Mouse (Mus musculus) liver, embryonic 16.5 days (tissue): ENCODE measurements around the gene Klk1b9. TPM values are rescaled to one million over a fixed set of nuclear protein-coding genes. Genes with fewer than 3 reads are reported as not detected.
"Not testable (repeated sequence)": the region's sequence is repeated elsewhere in the genome, so short reads cannot be mapped to it uniquely, and the experiment has no call there.

Experiments
- ATAC-seq: fragments of 200-750 bp; cut with Nextera tagmentation; 2 replicates; pipeline ENCODE4 v1.8.0; 2017; ENCODE audit warnings: low read depth, mild to moderate bottlenecking, moderate number of reproducible peaks, moderate library complexity
- H3K27ac ChIP-seq: fragments of 300-500 bp; sonication (generic); 2 replicates; pipeline ENCODE4 v1.5.1; 2014; ENCODE audit warnings: mild to moderate bottlenecking, low read length
- H3K27me3 ChIP-seq: fragments of 300-500 bp; sonication (generic); 2 replicates; pipeline ENCODE4 v1.6.1; 2014; ENCODE audit warnings: low read depth, low read length, mixed read lengths; ENCODE audit not compliant: control insufficient read depth, insufficient read depth
- H3K36me3 ChIP-seq: fragments of 300-500 bp; sonication (generic); 2 replicates; pipeline ENCODE4 v1.6.1; 2014; ENCODE audit warnings: mild to moderate bottlenecking; ENCODE audit not compliant: control insufficient read depth, insufficient read depth
- H3K4me1 ChIP-seq: fragments of 300-500 bp; sonication (generic); 2 replicates; pipeline ENCODE4 v1.6.1; 2014; ENCODE audit warnings: low read depth, low read length, mixed read lengths; ENCODE audit not compliant: control insufficient read depth
- H3K4me2 ChIP-seq: fragments of 300-500 bp; sonication (generic); 2 replicates; pipeline ENCODE4 v1.6.1; 2014; ENCODE audit warnings: low read depth, low read length, mixed read lengths
- H3K4me3 ChIP-seq: fragments of 300-500 bp; sonication (generic); 2 replicates; pipeline ENCODE4 v1.5.1; 2014; ENCODE audit warnings: low read depth, mild to moderate bottlenecking, low read length
- H3K9ac ChIP-seq: fragments of 300-500 bp; sonication (generic); 2 replicates; pipeline ENCODE4 v1.6.1; 2014; ENCODE audit warnings: low read depth, low read length
- H3K9me3 ChIP-seq: fragments of 300-500 bp; sonication (generic); replicated peaks from 2 replicates; pipeline ENCODE4 v1.6.1; 2016; ENCODE audit warnings: low read length; ENCODE audit not compliant: control insufficient read depth
- WGBS: fragments of 180-500 bp; shearing (Covaris S2); extraction: QIAGEN DNeasy Blood & Tissue Kit; methylation state at CpG from one replicate; pipeline ENCODE4 v1.1.7; 2014; ENCODE audit not compliant: insufficient replicate concordance; 5-methylcytosine and 5-hydroxymethylcytosine counted together
- polyA plus RNA-seq: library from polyadenylated mRNA; unstranded; fragments of >200 nt; fragmentation: Nextera tagmentation; extraction: Ambion mirVana; gene quantifications from 2 replicates; pipeline ENCODE4 v1.2.1, GENCODE M21; 2015

Klk1b9 gene
- not detected in 2 replicates for polyA plus RNA-seq

DNA sequence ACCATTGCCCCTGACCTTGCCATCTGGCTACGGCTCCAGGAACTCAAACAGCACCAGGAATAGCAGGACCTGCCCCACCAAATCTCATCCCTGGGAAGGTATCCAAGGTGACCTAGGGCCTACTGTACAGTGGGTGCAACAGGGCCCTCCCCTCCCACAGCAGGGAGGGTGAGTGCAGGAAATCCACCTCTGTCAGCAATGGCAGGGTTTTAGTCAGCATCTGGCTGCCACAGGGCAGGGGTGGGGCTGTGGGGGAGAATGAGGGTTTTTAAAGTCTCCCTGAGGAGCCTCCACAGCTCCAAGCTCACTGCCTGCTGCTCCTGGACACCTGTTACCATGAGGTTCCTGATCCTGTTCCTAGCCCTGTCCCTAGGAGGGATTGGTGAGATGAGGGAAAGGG, at the start of gene Klk1b9:
Gene Klk1b9, plus strand, starts transcription at position 301 of the 400 bp plus-strand sequence.
- 50% methylated on average over 1 of the region's 1 CpGs for WGBS
- not testable (repeated sequence) for H3K9me3 ChIP-seq, ATAC-seq, H3K27me3 ChIP-seq, H3K4me2 ChIP-seq, H3K9ac ChIP-seq, H3K36me3 ChIP-seq, H3K4me1 ChIP-seq, H3K4me3 ChIP-seq, H3K27ac ChIP-seq

DNA sequence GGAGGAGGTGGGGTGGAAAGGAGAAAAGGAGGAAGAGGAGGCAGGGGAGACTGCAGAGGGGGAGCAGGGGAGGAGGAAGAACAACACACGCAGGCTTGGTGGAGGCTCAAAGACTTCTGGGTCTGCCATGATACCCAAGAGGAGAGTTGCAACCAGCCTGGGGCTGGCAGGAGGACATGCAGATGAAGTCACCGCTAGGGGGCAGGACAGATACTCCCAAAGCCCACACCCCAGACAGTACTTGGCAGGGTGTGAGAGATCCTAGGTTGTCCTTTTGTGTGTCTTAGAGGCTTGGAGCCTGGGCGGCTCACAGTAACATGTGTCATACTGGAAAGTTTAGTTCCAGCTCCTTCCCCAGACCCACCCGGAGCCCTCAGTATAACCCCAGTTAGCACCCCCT, 47.3 kb upstream of the Klk1b9 start:
- Histone ChIP-seq H3K27me3 (no peaks in the 10 kb centered on the region), H3K4me1 (no peaks in the 10 kb centered on the region), H3K4me3 (no peak overlapping the region), H3K27ac (no peak overlapping the region), H3K36me3 (no peaks in the 10 kb centered on the region), H3K4me2 (no peak overlapping the region), H3K9ac (no peak overlapping the region), H3K9me3 (no peaks in the 10 kb centered on the region)
- ATAC-seq = no peak
- 29% methylated on average over 4 of the region's 4 CpGs for WGBS

DNA sequence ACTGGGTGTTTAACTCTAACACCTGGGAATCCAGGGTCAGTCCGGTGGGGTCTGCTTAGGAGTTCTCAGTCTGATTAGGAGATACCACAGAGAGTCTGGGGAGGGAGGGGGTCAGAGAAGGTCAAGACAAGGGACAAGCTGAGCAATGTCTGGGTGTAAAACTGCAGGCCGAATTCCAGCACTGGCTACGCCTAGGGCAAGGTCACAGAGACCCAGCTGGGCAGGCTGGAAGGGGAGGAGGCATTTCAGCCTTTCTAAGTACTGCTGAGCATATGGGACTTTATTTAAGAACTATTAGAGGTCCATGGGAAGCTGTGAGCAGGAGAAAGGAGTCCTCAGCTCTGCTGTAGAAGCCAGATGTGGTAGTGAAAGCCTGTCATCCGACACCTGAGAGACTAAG, 43.5 kb upstream of the Klk1b9 start:
- Histone ChIP-seq H3K9ac (no peak overlapping the region), H3K27ac (no peak overlapping the region), H3K4me1 (no peaks in the 10 kb centered on the region), H3K36me3 (no peaks in the 10 kb centered on the region), H3K27me3 (no peaks in the 10 kb centered on the region), H3K4me2 (no peak overlapping the region), H3K4me3 (no peak overlapping the region), H3K9me3 (no peaks in the 10 kb centered on the region)
- no peak for ATAC-seq
- WGBS = 41% methylated on average over 4 of the region's 4 CpGs

DNA sequence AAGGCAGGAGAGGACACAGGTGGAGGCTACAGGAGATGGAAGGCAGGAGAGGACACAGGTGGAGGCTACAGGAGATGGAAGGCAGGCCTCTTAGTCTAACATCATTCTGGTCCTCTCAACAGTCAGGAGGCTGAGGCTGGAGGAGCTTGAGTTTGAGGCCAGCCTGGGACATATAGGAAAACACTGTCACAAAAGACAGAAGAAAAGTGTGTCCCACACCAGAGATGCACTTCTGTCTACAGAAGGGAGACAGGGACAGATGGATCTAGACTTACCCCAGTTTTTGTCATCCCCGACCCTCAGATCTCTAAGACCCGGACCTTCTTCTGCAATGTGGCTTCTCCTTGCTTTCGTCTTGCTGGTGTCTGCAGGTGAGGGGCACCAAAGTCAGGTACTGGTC, 42.4 kb upstream of the Klk1b9 start, which contains the start of gene Klk15:
Gene Klk15, plus strand, starts transcription at position 301 of the 400 bp plus-strand sequence.
- Histone ChIP-seq H3K4me2 (no peak within 1 kb of the TSS), H3K27me3 (no peaks in the 10 kb centered on the region), H3K36me3 (no peaks in the 10 kb centered on the region), H3K9me3 (no peaks in the 10 kb centered on the region), H3K4me3 (no peak within 1 kb of the TSS), H3K27ac (no peak within 1 kb of the TSS), H3K9ac (no peak within 1 kb of the TSS), H3K4me1 (no peaks in the 10 kb centered on the region)
- WGBS = 63% methylated on average over 3 of the region's 3 CpGs
- ATAC-seq = no peak

DNA sequence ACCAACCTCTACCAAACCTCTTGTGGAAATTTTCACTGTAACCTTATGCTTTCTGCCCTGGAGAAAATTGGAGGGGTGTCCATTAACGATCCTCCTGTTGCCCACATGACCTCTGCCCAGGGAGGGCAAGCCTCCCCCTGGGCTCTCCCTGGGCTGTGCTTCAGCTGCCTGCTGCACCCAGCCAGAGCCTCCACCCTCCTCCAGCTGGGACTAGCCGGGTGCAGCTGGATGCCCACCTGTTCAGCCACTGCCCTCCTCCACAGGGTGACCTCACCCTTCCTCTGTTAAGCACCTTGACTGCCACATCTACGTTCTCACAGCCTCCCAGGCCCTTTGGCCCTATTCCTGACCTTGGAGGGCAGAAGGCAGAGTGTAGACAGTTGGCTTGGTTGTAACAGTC, 41.1 kb upstream of the Klk1b9 start:
- 44% methylated on average over 3 of the region's 3 CpGs for WGBS
- H3K4me3 ChIP-seq = no peak overlapping the region
- H3K4me2 ChIP-seq = no peak overlapping the region
- H3K4me1 ChIP-seq = no peaks in the 10 kb centered on the region
- H3K36me3 ChIP-seq = no peaks in the 10 kb centered on the region
- no peak overlapping the region for H3K9ac ChIP-seq
- no peaks in the 10 kb centered on the region for H3K27me3 ChIP-seq
- H3K27ac ChIP-seq = no peak overlapping the region
- no peaks in the 10 kb centered on the region for H3K9me3 ChIP-seq
- no peak for ATAC-seq

DNA sequence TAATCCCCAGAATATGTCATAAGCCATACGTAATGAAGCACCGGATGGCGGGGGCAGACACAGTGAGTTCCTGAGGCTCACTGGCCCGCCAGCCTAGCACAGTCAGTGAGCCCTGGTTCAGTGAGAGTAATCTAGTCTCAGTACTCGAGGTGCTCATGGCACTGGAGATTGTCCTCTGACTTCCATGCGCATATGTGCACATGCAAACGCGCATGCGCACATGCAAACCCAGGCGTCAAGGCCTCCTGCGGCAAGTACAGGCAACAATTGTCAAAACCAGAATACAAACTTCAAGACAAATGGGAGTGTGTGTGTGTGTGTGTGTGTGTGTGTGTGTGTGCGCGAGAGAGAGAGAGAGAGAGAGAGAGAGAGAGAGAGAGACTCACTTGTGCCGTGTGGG, 39.3 kb upstream of the Klk1b9 start:
- 67% methylated on average over 14 of the region's 14 CpGs for WGBS
- H3K9ac ChIP-seq = no peak overlapping the region
- ATAC-seq = no peak
- no peak overlapping the region for H3K27ac ChIP-seq
- no peak overlapping the region for H3K4me3 ChIP-seq
- no peaks in the 10 kb centered on the region for H3K4me1 ChIP-seq
- H3K9me3 ChIP-seq = no peaks in the 10 kb centered on the region
- no peaks in the 10 kb centered on the region for H3K36me3 ChIP-seq
- H3K4me2 ChIP-seq = no peak overlapping the region
- H3K27me3 ChIP-seq = no peaks in the 10 kb centered on the region

DNA sequence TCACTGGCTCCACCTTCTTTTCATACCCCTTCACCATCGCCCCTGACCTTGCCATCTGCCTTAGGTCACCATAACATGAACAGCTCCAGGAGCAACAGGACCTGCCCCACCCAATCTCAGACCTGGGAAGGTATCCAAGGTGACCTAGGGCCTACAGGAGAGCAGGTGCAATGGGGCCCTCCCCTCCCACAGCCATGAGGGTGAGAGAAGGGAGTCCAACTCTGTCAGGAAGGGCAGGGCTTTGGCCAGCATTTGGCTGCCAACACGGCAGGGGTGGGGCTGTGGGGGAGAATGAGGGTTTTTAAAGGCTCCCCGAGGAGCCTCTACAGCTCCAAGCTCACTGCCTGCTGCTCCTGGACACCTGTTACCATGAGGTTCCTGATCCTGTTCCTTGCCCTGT, 33.6 kb upstream of the Klk1b9 start:
- WGBS = 26% methylated on average over 3 of the region's 3 CpGs
- not testable (repeated sequence) for H3K4me1 ChIP-seq, H3K9me3 ChIP-seq, H3K27ac ChIP-seq, ATAC-seq, H3K4me3 ChIP-seq, H3K4me2 ChIP-seq, H3K9ac ChIP-seq, H3K36me3 ChIP-seq, H3K27me3 ChIP-seq

DNA sequence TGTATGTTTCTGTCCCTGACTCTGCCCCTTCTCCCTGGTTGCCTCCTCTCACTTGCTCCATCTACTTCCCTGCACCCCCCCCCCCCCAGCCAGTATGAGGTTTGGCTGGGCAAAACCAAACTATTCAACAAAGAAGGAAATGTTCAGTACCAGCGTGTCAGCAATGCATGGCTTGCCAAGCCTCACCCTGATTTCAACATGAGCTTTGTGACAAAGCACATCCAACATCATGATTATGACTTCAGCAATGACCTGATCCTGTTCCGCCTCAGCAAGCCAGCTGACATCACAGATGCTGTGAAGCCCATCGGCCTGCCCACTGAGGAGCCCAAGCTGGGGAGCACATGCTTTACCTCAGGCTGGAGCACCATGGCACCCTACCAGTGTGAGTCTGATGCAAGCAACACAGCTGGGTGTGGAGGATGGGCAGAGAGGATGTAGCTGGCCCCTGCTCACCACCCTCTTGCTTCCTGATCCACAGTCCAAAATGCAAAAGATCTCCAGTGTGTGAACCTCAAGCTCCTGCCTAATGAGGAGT, 31.1 kb upstream of the Klk1b9 start:
- Histone ChIP-seq H3K4me2 (no peak overlapping the region), H3K9me3 (no peaks in the 10 kb centered on the region), H3K27ac (no peak overlapping the region), H3K9ac (no peak overlapping the region), H3K36me3 (no peaks in the 10 kb centered on the region), H3K4me1 (no peaks in the 10 kb centered on the region), H3K4me3 (no peak overlapping the region), H3K27me3 (no peaks in the 10 kb centered on the region)
- no peak for ATAC-seq
- WGBS = 55% methylated on average over 3 of the region's 3 CpGs

DNA sequence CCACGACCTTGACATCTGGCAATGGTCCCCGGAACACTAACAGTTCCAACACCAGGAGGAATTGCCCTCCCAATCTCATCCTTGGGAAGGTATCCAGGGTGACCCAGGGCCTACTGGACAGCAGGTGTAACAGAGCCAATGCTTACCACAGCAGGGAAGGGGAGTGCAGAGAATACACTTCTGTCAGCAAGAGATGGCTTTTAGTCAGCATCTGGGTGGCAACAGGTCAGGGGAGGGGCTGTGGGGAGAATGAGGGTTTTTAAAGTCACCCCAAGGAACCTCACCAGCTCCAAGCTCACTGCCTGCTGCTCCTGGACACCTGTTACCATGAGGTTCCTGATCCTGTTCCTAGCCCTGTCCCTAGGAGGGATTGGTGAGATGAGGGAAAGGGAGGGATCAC, 25.5 kb upstream of the Klk1b9 start, which contains the start of gene Klk1b8:
Gene Klk1b8, plus strand, starts transcription at position 301 of the 400 bp plus-strand sequence.
- Histone ChIP-seq H3K4me2 (no peak within 1 kb of the TSS), H3K4me1 (no peaks in the 10 kb centered on the region), H3K36me3 (no peaks in the 10 kb centered on the region), H3K27me3 (no peaks in the 10 kb centered on the region), H3K4me3 (no peak within 1 kb of the TSS), H3K9ac (no peak within 1 kb of the TSS), H3K27ac (no peak within 1 kb of the TSS), H3K9me3 (no peaks in the 10 kb centered on the region)
- no peak for ATAC-seq
- WGBS = 50% methylated on average over 2 of the region's 2 CpGs
